Mouse (Mus musculus) cortical plate, adult 2 months (tissue): ENCODE measurements at regions not wholly inside any gene's neighbourhood (a gene's known extent, or its start where the extent isn't known, plus 50 kb on each side); places are given as distances from the start of the nearest gene placed in this dataset.

Source experiments
- CTCF ChIP-seq: fragments of 200-500 bp; IDR thresholded peaks from 2 replicates; pipeline ENCODE4 v1.5.1; 2011; ENCODE audit warnings: mild to moderate bottlenecking, control low read depth, low read length; ENCODE audit not compliant: insufficient read depth; ENCODE audit errors: extremely low read depth
- POLR2A ChIP-seq: fragments of 200-500 bp; IDR thresholded peaks from 2 replicates; pipeline ENCODE4 v1.6.1; 2011; ENCODE audit warnings: mild to moderate bottlenecking, low read length, control low read depth; ENCODE audit not compliant: insufficient read depth; ENCODE audit errors: extremely low read depth

DNA sequence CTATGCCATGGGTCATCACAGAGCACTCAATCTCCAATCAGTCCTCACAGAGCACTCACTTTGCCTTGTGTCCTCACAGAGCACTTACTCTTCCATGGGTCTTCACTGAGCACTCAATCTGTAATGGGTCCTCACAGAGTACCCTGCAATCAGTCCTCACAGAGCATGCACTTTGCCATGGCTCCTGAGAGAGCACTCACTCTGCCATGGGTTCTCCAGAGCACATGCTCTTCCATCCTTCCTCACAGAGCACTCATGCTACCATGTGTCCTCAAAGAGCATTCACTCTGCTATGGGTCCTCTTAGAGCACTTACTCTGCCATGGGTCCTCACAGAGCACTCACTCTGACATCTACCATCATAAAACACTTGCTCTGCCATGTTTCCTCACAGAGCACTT is 319.1 kb upstream of the Tmco5 start:
- TF ChIP-seq POLR2A (no peak), CTCF (no peak)
